Mouse (Mus musculus) bone marrow, adult 2 months (tissue): ENCODE measurements at regions not wholly inside any gene's neighbourhood (a gene's known extent, or its start where the extent isn't known, plus 50 kb on each side); places are given as distances from the start of the nearest gene placed in this dataset.

Source experiments
- CTCF ChIP-seq: fragments of 200-500 bp; IDR thresholded peaks from 2 replicates; pipeline ENCODE4 v1.5.1; 2011; ENCODE audit warnings: low read length, control low read depth; ENCODE audit not compliant: control insufficient read depth, insufficient read depth
- POLR2A ChIP-seq: fragments of 200-500 bp; IDR thresholded peaks from 2 replicates; pipeline ENCODE4 v1.6.1; 2011; ENCODE audit warnings: low read depth, mild to moderate bottlenecking, control low read depth, low read length, borderline replicate concordance; ENCODE audit not compliant: control insufficient read depth

- TF ChIP-seq CTCF (no peak), POLR2A (no peak)
These were observed 406.6 kb upstream of the Map3k7 start for GRCm38 (mm10) chr4:31557261-31557660.
